Comparison of ENCODE assay signal across 8 mouse cellular contexts in genomic region chr11:94991641-94992479, GRCm38 (mm10). TPM values are rescaled to one million over a fixed set of nuclear protein-coding genes. Genes with fewer than 3 reads are reported as not detected.
DNase-seq lines count a peak whose midpoint lies in the region; ATAC-seq and TF ChIP-seq lines count a peak whose summit lies in the region.

No protein-coding gene starts in this region.

- peak overlapping the region; percentile 97 for H3K27ac ChIP-seq in heart, adult 2 months
- peak overlapping the region; percentile 86 for H3K27ac ChIP-seq in stomach, embryonic 14.5 days (ENCODE audit: low read length)

- ATAC-seq in stomach, embryonic 14.5 days (ENCODE audit: insufficient number of reproducible peaks, insufficient read depth, low FRiP score, low read depth): no peak

- H3K9ac ChIP-seq in heart, adult 2 months (ENCODE audit: low read depth, low read length): peak overlapping the region; percentile 88
- peak overlapping the region; percentile 87 for H3K9ac ChIP-seq in stomach, embryonic 14.5 days (replicated peaks; ENCODE audit: low read depth, low read length)

- no peak for TF ChIP-seq POLR2A in brain, embryonic 14.5 days (IDR thresholded peaks at IDR 0.05; ENCODE audit: borderline replicate concordance, extremely low read depth, insufficient read depth, insufficient read length, poor library complexity, severe bottlenecking)
- no peak for TF ChIP-seq POLR2A in heart, adult 2 months (IDR thresholded peaks at IDR 0.05; ENCODE audit: insufficient read depth, low read depth, low read length)

- TF ChIP-seq EP300 in heart, adult 2 months (IDR thresholded peaks at IDR 0.05; ENCODE audit: insufficient read depth, low read depth, low read length): no peak

- no peaks in the 10 kb centered on the region for H3K27me3 ChIP-seq in heart, adult 2 months (ENCODE audit: control insufficient read depth, insufficient read depth, low read length)
- H3K27me3 ChIP-seq in stomach, embryonic 14.5 days (ENCODE audit: control insufficient read depth, insufficient read depth, low read length): no peaks in the 10 kb centered on the region

- TF ChIP-seq CTCF in brain, embryonic 14.5 days (IDR thresholded peaks at IDR 0.05; ENCODE audit: borderline replicate concordance, extremely low read depth, insufficient read depth, insufficient read length): no peak
- TF ChIP-seq CTCF in heart, adult 2 months (IDR thresholded peaks at IDR 0.05): no peak

- H3K4me1 ChIP-seq in heart, adult 2 months (ENCODE audit: control insufficient read depth, insufficient read depth, low read length): peaks cover 26% of the 10 kb centered on the region
- peaks cover 58% of the 10 kb centered on the region for H3K4me1 ChIP-seq in stomach, embryonic 14.5 days (ENCODE audit: control insufficient read depth, insufficient read depth, low read length)

- peak; percentile 44 to 62 for DNase-seq in right cerebral cortex, postnatal 10 days (ENCODE audit: low spot score in 2 of 2)
- DNase-seq in right cerebral cortex, adult 18-20 months: no peak
- DNase-seq in brain, embryonic 14.5 days (ENCODE audit: low read depth): peak; percentile 58
- peak; percentile 78 to 81 for DNase-seq in heart, adult 2 months
- DNase-seq in kidney, postnatal 10 days: peak; percentile 77
- DNase-seq in lung, postnatal 4 days: peak; percentile 69 to 74
- no peak for DNase-seq in ovary, postnatal 14 days (ENCODE audit: low spot score)

- H3K36me3 ChIP-seq in heart, adult 2 months (ENCODE audit: control insufficient read depth, insufficient read depth, low read length): no peaks in the 10 kb centered on the region
- peaks cover 9% of the 10 kb centered on the region for H3K36me3 ChIP-seq in stomach, embryonic 14.5 days (ENCODE audit: control insufficient read depth, insufficient read depth, low read length)

- WGBS in heart, adult 2 months: under 1% methylated on average over 99 of the region's 99 CpGs
- under 1% methylated on average over 96 of the region's 99 CpGs for WGBS in stomach, embryonic 14.5 days

- H3K79me2 ChIP-seq in heart, adult 2 months (replicated peaks; ENCODE audit: control insufficient read depth, insufficient read depth, low read length): peaks cover 7% of the 10 kb centered on the region

- peak overlapping the region; percentile 96 for H3K4me3 ChIP-seq in heart, adult 2 months
- peak overlapping the region; percentile 74 for H3K4me3 ChIP-seq in stomach, embryonic 14.5 days (ENCODE audit: low read depth, low read length)

- H3K9me3 ChIP-seq in stomach, embryonic 14.5 days (ENCODE audit: control insufficient read depth, low read depth, low read length): no peaks in the 10 kb centered on the region

- H3K4me2 ChIP-seq in stomach, embryonic 14.5 days (replicated peaks; ENCODE audit: low read depth, low read length): peak overlapping the region; percentile 75

- intact Hi-C loops in heart, adult 2 months (cut with DNase I): no loop called here

RNA-seq across cellular contexts. Expression of gene Ppp1r9b, which starts 1.0 kb away (rescaled TPM):
- 37.9 and 81.2 TPM in 2 replicates for polyA plus RNA-seq in brain, embryonic 14.5 days (2012; rRNA removed)
- 10 to 100 TPM; 49.3 to 52.0 TPM for total RNA-seq in heart, adult 2 months (2021)
- 22.3 and 23.8 TPM in 2 replicates for polyA plus RNA-seq in heart, adult 2 months (2012; rRNA removed)
- polyA plus RNA-seq in stomach, embryonic 14.5 days (2014; fragmentation: Nextera tagmentation; extraction: Ambion mirVana): 13.5 and 14.4 TPM in 2 replicates

RNA-seq across cellular contexts. Expression of gene Sgca, which starts 15.7 kb away (rescaled TPM):
- polyA plus RNA-seq in brain, embryonic 14.5 days (2012; rRNA removed): 0.25 and 0.73 TPM in 2 replicates
- 100 to 1,000 TPM; 149 to 200 TPM for total RNA-seq in heart, adult 2 months (2021)
- polyA plus RNA-seq in heart, adult 2 months (2012; rRNA removed): 1,109 and 1,504 TPM in 2 replicates
- polyA plus RNA-seq in stomach, embryonic 14.5 days (2014; fragmentation: Nextera tagmentation; extraction: Ambion mirVana): 0.30 and 0.46 TPM in 2 replicates

RNA-seq across cellular contexts. Expression of gene Samd14, which starts 17.8 kb away (rescaled TPM):
- 141 and 186 TPM in 2 replicates for polyA plus RNA-seq in brain, embryonic 14.5 days (2012; rRNA removed)
- total RNA-seq in heart, adult 2 months (2021): 1 to 10 TPM; 1.2 to 1.7 TPM
- 0.82 and 1.9 TPM in 2 replicates for polyA plus RNA-seq in heart, adult 2 months (2012; rRNA removed)
- 22.8 and 24.5 TPM in 2 replicates for polyA plus RNA-seq in stomach, embryonic 14.5 days (2014; fragmentation: Nextera tagmentation; extraction: Ambion mirVana)

RNA-seq across cellular contexts. Expression of gene Hils1, which starts 24.5 kb away (rescaled TPM):
- 0.09 TPM in 1 of 2 replicates, not detected in the other for polyA plus RNA-seq in brain, embryonic 14.5 days (2012; rRNA removed)
- total RNA-seq in heart, adult 2 months (2021): not detected
- polyA plus RNA-seq in heart, adult 2 months (2012; rRNA removed): 0.25 TPM in 1 of 2 replicates, not detected in the other
- not detected in 2 replicates for polyA plus RNA-seq in stomach, embryonic 14.5 days (2014; fragmentation: Nextera tagmentation; extraction: Ambion mirVana)

RNA-seq across cellular contexts. Expression of gene Pdk2, which starts 49.3 kb away (rescaled TPM):
- 17.9 and 26.1 TPM in 2 replicates for polyA plus RNA-seq in brain, embryonic 14.5 days (2012; rRNA removed)
- 100 to 1,000 TPM; 393 to 479 TPM for total RNA-seq in heart, adult 2 months (2021)
- polyA plus RNA-seq in heart, adult 2 months (2012; rRNA removed): 518 and 592 TPM in 2 replicates
- 34.1 and 35.8 TPM in 2 replicates for polyA plus RNA-seq in stomach, embryonic 14.5 days (2014; fragmentation: Nextera tagmentation; extraction: Ambion mirVana)

Comparison
In these comparisons a context has a peak if more than half of its experiments do, and no peak if none do; other contexts are left out.
1. DNase-seq: peak in right cerebral cortex, postnatal 10 days (2 of 2), brain, embryonic 14.5 days (single experiment), heart, adult 2 months (2 of 2), kidney, postnatal 10 days (single experiment) and lung, postnatal 4 days (2 of 2); none in right cerebral cortex, adult 18-20 months (single experiment) and ovary, postnatal 14 days (single experiment).
2. RNA of gene Sgca, which starts 15.7 kb away (polyA plus RNA-seq): 1,109 to 1,504 TPM in heart, adult 2 months; 0.30 to 0.46 TPM in stomach, embryonic 14.5 days and 0.25 to 0.73 TPM in brain, embryonic 14.5 days; every median in the first group is over 100 times any median in the second.